Mouse (Mus musculus) stomach, postnatal 0 days (tissue): ENCODE data around the gene Snrnp48. TPM values are rescaled to one million over a fixed set of nuclear protein-coding genes. Genes with fewer than 3 reads are reported as not detected.

Experiments
- ATAC-seq: fragments of 200-750 bp; cut with Nextera tagmentation; 2 replicates; pipeline ENCODE4 v1.8.0; 2017; ENCODE audit not compliant: low FRiP score, low TSS enrichment
- DNase-seq: peaks from one replicate; pipeline ENCODE4 v3.0.0-alpha.2; 2016; ENCODE audit warnings: low spot score
- H3K27ac ChIP-seq: fragments of 300-500 bp; sonication (generic); replicated peaks from 2 replicates; pipeline ENCODE4 v1.5.1; 2014; ENCODE audit warnings: mild to moderate bottlenecking, control low read depth
- H3K27me3 ChIP-seq: fragments of 300-500 bp; sonication (generic); 2 replicates; pipeline ENCODE4 v1.6.1; 2014; ENCODE audit warnings: low read length; ENCODE audit not compliant: control insufficient read depth, insufficient read depth
- H3K36me3 ChIP-seq: fragments of 300-500 bp; sonication (generic); 2 replicates; pipeline ENCODE4 v1.6.1; 2014; ENCODE audit warnings: low read length, mixed read lengths; ENCODE audit not compliant: control insufficient read depth, insufficient read depth
- H3K4me1 ChIP-seq: fragments of 300-500 bp; sonication (generic); replicated peaks from 2 replicates; pipeline ENCODE4 v1.6.1; 2014; ENCODE audit warnings: antibody characterized with exemption; ENCODE audit not compliant: control insufficient read depth, insufficient read depth
- H3K4me2 ChIP-seq: fragments of 300-500 bp; sonication (generic); replicated peaks from 2 replicates; pipeline ENCODE4 v1.6.1; 2014; ENCODE audit warnings: low read depth, mild to moderate bottlenecking, control low read depth, moderate library complexity
- H3K4me3 ChIP-seq: fragments of 300-500 bp; sonication (generic); 2 replicates; pipeline ENCODE4 v1.5.1; 2014; ENCODE audit warnings: low read depth, low read length, control low read depth
- H3K9ac ChIP-seq: fragments of 300-500 bp; sonication (generic); 2 replicates; pipeline ENCODE4 v1.6.1; 2014; ENCODE audit warnings: mild to moderate bottlenecking, low read length, control low read depth, mixed read lengths
- H3K9me3 ChIP-seq: fragments of 300-500 bp; sonication (generic); 2 replicates; pipeline ENCODE4 v1.6.1; 2016; ENCODE audit warnings: low read length; ENCODE audit not compliant: control insufficient read depth
- CTCF ChIP-seq: IDR thresholded peaks from 2 replicates; pipeline ENCODE4 v1.5.1; 2016; ENCODE audit warnings: antibody characterized with exemption, low read depth, mild to moderate bottlenecking, moderate library complexity
- EP300 ChIP-seq: optimal IDR thresholded peaks from 2 replicates; pipeline ENCODE3; 2016; ENCODE audit warnings: antibody characterized with exemption
- WGBS: fragments of 180-500 bp; shearing (Covaris S2); extraction: QIAGEN DNeasy Blood & Tissue Kit; methylation state at CpG from one replicate; pipeline ENCODE4 v1.1.7; 2014; 5-methylcytosine and 5-hydroxymethylcytosine counted together
- polyA plus RNA-seq: library from polyadenylated mRNA; unstranded; fragments of >200 nt; fragmentation: Nextera tagmentation; extraction: Ambion mirVana; gene quantifications from 2 replicates; pipeline ENCODE4 v1.2.1, GENCODE M21; 2015

Snrnp48 gene
- polyA plus RNA-seq, 1 experiment from 2014 or later: 19.4 TPM

DNA sequence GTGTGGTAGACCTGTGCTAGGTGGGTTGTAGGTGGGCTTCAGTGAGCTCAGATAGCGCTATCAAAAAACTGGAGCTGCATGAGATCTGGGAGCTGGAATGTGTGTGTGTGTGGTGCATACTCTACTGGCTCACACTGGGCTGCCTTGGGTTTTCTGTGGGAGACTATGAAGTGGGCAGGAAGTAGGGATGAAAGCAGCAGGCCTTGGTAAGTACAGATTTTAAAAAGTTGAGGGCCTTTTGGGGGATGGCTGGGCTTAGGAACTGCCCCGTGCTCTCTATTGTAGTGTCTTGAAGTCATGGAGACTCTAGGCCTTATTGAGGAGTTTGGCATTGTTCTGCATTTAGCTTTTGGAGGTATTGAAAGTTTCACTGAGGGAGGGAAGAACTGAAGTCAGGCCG, 13.9 kb downstream of the Snrnp48 start:
- TF ChIP-seq CTCF: no peak
- TF ChIP-seq EP300: no peak
- ATAC-seq (no peak), DNase-seq (no peak)
- Histone ChIP-seq H3K27ac (no peak overlapping the region), H3K9me3 (no peaks in the 10 kb centered on the region), H3K36me3 (peaks cover 12% of the 10 kb centered on the region), H3K4me1 (no peaks in the 10 kb centered on the region), H3K4me3 (no peak overlapping the region), H3K4me2 (no peak overlapping the region), H3K9ac (no peak overlapping the region), H3K27me3 (no peaks in the 10 kb centered on the region)
- 92% methylated on average over 3 of the region's 3 CpGs for WGBS

GRCm38 (mm10) chr13:38220331-38220730, 15.6 kb downstream of the Snrnp48 start:
- Histone ChIP-seq H3K4me1 (no peaks in the 10 kb centered on the region), H3K27me3 (no peaks in the 10 kb centered on the region), H3K27ac (no peak overlapping the region), H3K4me2 (no peak overlapping the region), H3K4me3 (no peak overlapping the region), H3K9ac (no peak overlapping the region), H3K9me3 (no peaks in the 10 kb centered on the region), H3K36me3 (peaks cover 21% of the 10 kb centered on the region)
- ATAC-seq (no peak), DNase-seq (no peak)
- 94% methylated on average over 6 of the region's 6 CpGs for WGBS
- TF ChIP-seq EP300 (no peak), CTCF (peak; percentile 64)

GRCm38 (mm10) chr13:38230177-38230821, 25.6 kb downstream of the Snrnp48 start:
- Histone ChIP-seq H3K27me3 (no peaks in the 10 kb centered on the region), H3K9ac (no peak overlapping the region), H3K4me2 (no peak overlapping the region), H3K4me3 (no peak overlapping the region), H3K36me3 (peaks cover 3% of the 10 kb centered on the region), H3K27ac (no peak overlapping the region), H3K9me3 (no peaks in the 10 kb centered on the region), H3K4me1 (no peaks in the 10 kb centered on the region)
- ATAC-seq (no peak), DNase-seq (no peak)
- TF ChIP-seq EP300 (no peak), CTCF (no peak)
- WGBS: 62% methylated on average over 9 of the region's 9 CpGs

DNA sequence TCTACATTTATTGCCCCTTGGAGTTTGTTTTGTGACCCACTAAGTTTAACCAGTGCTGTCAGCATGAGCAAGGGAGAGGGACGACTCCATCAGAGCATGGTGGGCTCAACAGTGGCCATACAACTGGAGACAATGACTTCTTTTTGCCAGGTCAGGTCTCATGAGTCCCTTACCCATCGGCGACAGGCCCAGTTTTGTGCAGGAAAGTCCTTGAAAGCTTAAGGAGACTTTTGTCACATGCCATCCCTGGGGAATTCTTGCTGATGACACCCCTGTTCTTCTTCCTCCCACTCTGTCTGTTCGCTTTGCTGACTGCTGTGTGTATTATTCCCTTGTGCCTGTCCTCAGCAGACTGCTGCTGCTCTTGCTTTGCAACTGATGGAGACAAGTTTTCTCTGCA, 27.7 kb downstream of the Snrnp48 start:
- H3K4me3 ChIP-seq: no peak overlapping the region
- DNase-seq: no peak
- H3K9ac ChIP-seq: no peak overlapping the region
- peaks cover 2% of the 10 kb centered on the region; the same call in 1 of the 2 replicates for H3K36me3 ChIP-seq
- no peak overlapping the region for H3K4me2 ChIP-seq
- H3K4me1 ChIP-seq: no peaks in the 10 kb centered on the region
- no peak for ATAC-seq
- no peaks in the 10 kb centered on the region for H3K9me3 ChIP-seq
- TF ChIP-seq EP300: no peak
- no peak for TF ChIP-seq CTCF
- WGBS: 86% methylated on average over 4 of the region's 4 CpGs
- no peaks in the 10 kb centered on the region for H3K27me3 ChIP-seq
- H3K27ac ChIP-seq: no peak overlapping the region

GRCm38 (mm10) chr13:38232856-38233625, 28.3 kb downstream of the Snrnp48 start:
- no peak for ATAC-seq
- Histone ChIP-seq H3K27me3 (no peaks in the 10 kb centered on the region), H3K36me3 (peaks cover 2% of the 10 kb centered on the region; the same call in 1 of the 2 replicates), H3K27ac (no peak overlapping the region), H3K4me1 (no peaks in the 10 kb centered on the region), H3K4me2 (no peak overlapping the region), H3K9me3 (no peaks in the 10 kb centered on the region), H3K4me3 (no peak overlapping the region), H3K9ac (no peak overlapping the region)
- no peak for TF ChIP-seq CTCF
- 54% methylated on average over 3 of the region's 3 CpGs for WGBS
- no peak for DNase-seq

GRCm38 (mm10) chr13:38234651-38235050, 29.9 kb downstream of the Snrnp48 start:
- 71% methylated on average over 5 of the region's 5 CpGs for WGBS
- no peak for TF ChIP-seq CTCF
- TF ChIP-seq EP300: no peak
- DNase-seq: no peak

More at GRCm38 (mm10) chr13:38234651-38235050, 29.9 kb downstream of the Snrnp48 start:
- H3K36me3 ChIP-seq: no peaks in the 10 kb centered on the region
- H3K4me1 ChIP-seq: no peaks in the 10 kb centered on the region
- no peak for ATAC-seq
- no peak overlapping the region for H3K27ac ChIP-seq
- no peaks in the 10 kb centered on the region for H3K27me3 ChIP-seq
- no peak overlapping the region for H3K4me3 ChIP-seq
- no peak overlapping the region for H3K4me2 ChIP-seq
- H3K9ac ChIP-seq: no peak overlapping the region
- H3K9me3 ChIP-seq: no peaks in the 10 kb centered on the region
